Mouse (Mus musculus) cortical plate, adult 2 months (tissue): ENCODE results near the gene Ppara. TPM values are rescaled to one million over a fixed set of nuclear protein-coding genes. Genes with fewer than 3 reads are reported as not detected.

Experiments
- H3K27ac ChIP-seq: fragments of 200-500 bp; 2 replicates; pipeline ENCODE4 v1.5.1; 2012; ENCODE audit warnings: low read length, control low read depth, inconsistent platforms; ENCODE audit not compliant: insufficient read depth
- H3K4me1 ChIP-seq: fragments of 200-500 bp; 2 replicates; pipeline ENCODE4 v1.6.1; 2011; ENCODE audit warnings: low read length; ENCODE audit not compliant: control insufficient read depth, insufficient read depth
- H3K4me3 ChIP-seq: fragments of 200-500 bp; 2 replicates; pipeline ENCODE4 v1.5.1; 2011; ENCODE audit warnings: mild to moderate bottlenecking, low read length, control low read depth; ENCODE audit not compliant: insufficient read depth
- CTCF ChIP-seq: fragments of 200-500 bp; IDR thresholded peaks from 2 replicates; pipeline ENCODE4 v1.5.1; 2011; ENCODE audit warnings: mild to moderate bottlenecking, control low read depth, low read length; ENCODE audit not compliant: insufficient read depth; ENCODE audit errors: extremely low read depth
- POLR2A ChIP-seq: fragments of 200-500 bp; IDR thresholded peaks from 2 replicates; pipeline ENCODE4 v1.6.1; 2011; ENCODE audit warnings: mild to moderate bottlenecking, low read length, control low read depth; ENCODE audit not compliant: insufficient read depth; ENCODE audit errors: extremely low read depth
- polyA plus RNA-seq: library from polyadenylated mRNA; depleted of rRNA; stranded (reverse); fragments of >200 nt; gene quantifications from 2 replicates; pipeline ENCODE4 v1.2.3, GENCODE M21; 2012

The Ppara gene
- polyA plus RNA-seq, 1 experiment, result 2.0 TPM

GRCm38 (mm10) chr15:85709268-85709973 is 25.4 kb upstream of the Ppara start:
- H3K4me3 ChIP-seq, result no peak overlapping the region
- H3K27ac ChIP-seq, result no peak overlapping the region
- TF ChIP-seq CTCF (peak; percentile 87), POLR2A (no peak)
- peaks cover 2% of the 10 kb centered on the region; the same call in 1 of the 2 replicates for H3K4me1 ChIP-seq

GRCm38 (mm10) chr15:85710179-85710578 is 24.6 kb upstream of the Ppara start:
- TF ChIP-seq CTCF (peak; percentile 92), POLR2A (no peak)
- no peak overlapping the region for H3K27ac ChIP-seq

GRCm38 (mm10) chr15:85710641-85711580 is 23.9 kb upstream of the Ppara start:
- Histone ChIP-seq H3K4me1 (peaks cover 2% of the 10 kb centered on the region; the same call in 1 of the 2 replicates), H3K27ac (no peak overlapping the region), H3K4me3 (no peak overlapping the region)
- no peak for TF ChIP-seq CTCF
- no peak for TF ChIP-seq POLR2A

More at GRCm38 (mm10) chr15:85710179-85710578, 24.6 kb upstream of the Ppara start:
- no peak overlapping the region for H3K4me3 ChIP-seq
- H3K4me1 ChIP-seq, result peaks cover 2% of the 10 kb centered on the region; the same call in 1 of the 2 replicates

- H3K4me3 ChIP-seq, result no peak overlapping the region
- peak; percentile 56 for TF ChIP-seq CTCF
- no peak for TF ChIP-seq POLR2A
- H3K4me1 ChIP-seq, result peaks cover 2% of the 10 kb centered on the region; the same call in 1 of the 2 replicates
- H3K27ac ChIP-seq, result no peak overlapping the region
These were observed 22.1 kb upstream of the Ppara start for GRCm38 (mm10) chr15:85712565-85713168.

GRCm38 (mm10) chr15:85713417-85713816 is 21.4 kb upstream of the Ppara start:
- Histone ChIP-seq H3K4me1 (peaks cover 2% of the 10 kb centered on the region; the same call in 1 of the 2 replicates), H3K27ac (no peak overlapping the region), H3K4me3 (no peak overlapping the region)
- TF ChIP-seq POLR2A (no peak), CTCF (no peak)

GRCm38 (mm10) chr15:85715059-85715458 is 19.7 kb upstream of the Ppara start:
- Histone ChIP-seq H3K4me1 (no peaks in the 10 kb centered on the region), H3K27ac (no peak overlapping the region), H3K4me3 (no peak overlapping the region)
- TF ChIP-seq CTCF (no peak), POLR2A (no peak)

- Histone ChIP-seq H3K4me3 (no peak overlapping the region), H3K27ac (no peak overlapping the region), H3K4me1 (no peaks in the 10 kb centered on the region)
- TF ChIP-seq CTCF (peak; percentile 97), POLR2A (no peak)
These were observed 18.7 kb upstream of the Ppara start for GRCm38 (mm10) chr15:85716045-85716444.

- Histone ChIP-seq H3K4me1 (no peaks in the 10 kb centered on the region), H3K4me3 (no peak overlapping the region), H3K27ac (no peak overlapping the region)
- TF ChIP-seq CTCF (no peak), POLR2A (no peak)
These were observed 18.2 kb upstream of the Ppara start for GRCm38 (mm10) chr15:85716591-85716990.

GRCm38 (mm10) chr15:85717008-85717407 is 17.8 kb upstream of the Ppara start:
- TF ChIP-seq POLR2A (no peak), CTCF (no peak)
- no peak overlapping the region for H3K27ac ChIP-seq
- H3K4me3 ChIP-seq, result no peak overlapping the region
- H3K4me1 ChIP-seq, result no peaks in the 10 kb centered on the region

- Histone ChIP-seq H3K4me1 (no peaks in the 10 kb centered on the region), H3K4me3 (no peak overlapping the region), H3K27ac (no peak overlapping the region)
- TF ChIP-seq CTCF (no peak), POLR2A (no peak)
These were observed 17.0 kb upstream of the Ppara start for GRCm38 (mm10) chr15:85717800-85718199.
